Mouse (Mus musculus) kidney, postnatal 10 days (tissue): ENCODE data around the gene Abhd14a.
"Not testable (repeated sequence)": the region's sequence is repeated elsewhere in the genome, so short reads cannot be mapped to it uniquely, and the experiment has no call there.

ENCODE experiments used
- DNase-seq: peaks from one replicate; pipeline ENCODE4 v3.0.0; 2021; ENCODE audit warnings: mixed read lengths

Abhd14a gene

DNA sequence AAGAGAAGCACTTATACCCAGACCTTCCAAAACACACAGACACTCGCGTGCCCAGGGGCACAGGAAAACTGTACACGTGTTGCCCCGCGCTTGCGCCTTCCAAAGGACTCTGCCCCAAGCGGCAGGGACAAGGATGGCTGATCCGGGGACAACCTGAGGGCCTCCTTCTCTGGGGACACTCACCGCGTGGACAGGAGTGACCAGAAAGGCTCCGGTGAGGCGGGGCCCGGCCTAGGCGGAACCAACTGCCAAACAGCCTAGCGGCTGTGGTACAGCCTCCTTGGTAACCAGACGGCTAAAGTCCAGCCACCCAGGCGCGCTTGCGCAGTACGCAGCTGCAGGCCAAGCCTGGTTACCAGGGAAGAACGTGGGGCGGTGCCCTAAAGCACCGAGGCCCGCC lies at the start of gene Abhd14a, which contains the start of gene Abhd14b:
TSS of gene Abhd14a (minus strand) at position 331 of the 400 bp plus-strand sequence.
TSS of gene Abhd14b (plus strand) at position 112 of the 400 bp plus-strand sequence.
- peak; percentile 97 for DNase-seq

DNA sequence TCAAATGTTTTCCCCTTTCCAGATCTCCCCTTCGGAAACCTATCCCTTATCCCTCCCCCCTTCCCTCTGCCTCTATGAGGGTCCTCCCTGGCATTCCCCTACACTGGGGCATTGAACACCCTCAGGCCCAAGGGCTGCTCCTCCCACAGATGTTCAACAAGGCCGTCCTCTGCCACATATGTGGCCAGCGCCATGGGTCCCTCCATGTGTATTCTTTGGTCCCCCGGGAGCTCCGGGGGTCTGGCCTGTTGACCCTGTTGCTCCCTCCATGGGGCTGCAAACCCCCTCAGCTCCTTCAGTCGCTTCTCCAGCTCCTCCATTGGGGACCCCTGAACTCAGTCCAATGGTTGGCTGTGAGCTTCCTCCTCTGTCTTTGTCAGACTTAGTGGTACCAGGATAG lies 40.1 kb upstream of the Abhd14a start:
- DNase-seq: not testable (repeated sequence)

DNA sequence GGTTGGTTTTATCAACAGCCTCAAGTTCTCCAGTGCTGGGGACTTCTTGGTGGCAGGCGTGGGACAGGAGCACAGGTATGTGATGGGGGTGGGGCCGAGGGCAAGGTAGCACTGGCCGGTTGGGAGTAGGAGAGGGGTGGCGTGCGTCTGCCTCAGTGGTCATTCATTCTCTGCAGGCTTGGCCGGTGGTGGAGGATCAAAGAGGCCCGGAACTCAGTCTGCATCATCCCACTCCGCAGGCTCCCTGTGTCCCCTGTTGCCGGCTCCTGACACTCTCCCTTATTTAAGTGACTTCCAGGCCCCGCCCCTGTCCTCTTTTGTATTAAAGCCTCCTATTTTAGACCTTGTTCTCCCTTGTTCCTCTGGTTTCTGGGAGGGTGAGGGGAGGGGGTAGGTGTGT lies 37.6 kb upstream of the Abhd14a start:
- no peak for DNase-seq

DNA sequence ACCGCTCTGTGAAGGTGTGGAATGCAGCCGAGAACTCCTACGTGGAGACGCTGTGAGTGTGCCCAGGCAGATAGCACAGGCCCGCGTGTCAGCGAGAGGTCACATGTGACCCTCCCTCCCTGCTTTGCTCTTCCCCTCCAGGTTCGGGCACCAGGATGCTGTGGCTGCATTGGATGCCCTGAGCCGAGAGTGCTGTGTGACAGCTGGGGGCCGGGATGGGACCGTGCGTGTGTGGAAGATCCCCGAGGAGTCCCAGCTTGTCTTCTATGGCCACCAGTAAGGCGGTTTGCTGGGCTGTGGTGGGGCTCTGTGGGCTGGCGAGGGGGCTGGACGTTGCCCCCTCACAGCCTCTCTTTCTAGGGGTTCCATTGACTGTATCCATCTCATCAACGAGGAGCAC lies 36.1 kb upstream of the Abhd14a start:
- peak; percentile 7 for DNase-seq

DNA sequence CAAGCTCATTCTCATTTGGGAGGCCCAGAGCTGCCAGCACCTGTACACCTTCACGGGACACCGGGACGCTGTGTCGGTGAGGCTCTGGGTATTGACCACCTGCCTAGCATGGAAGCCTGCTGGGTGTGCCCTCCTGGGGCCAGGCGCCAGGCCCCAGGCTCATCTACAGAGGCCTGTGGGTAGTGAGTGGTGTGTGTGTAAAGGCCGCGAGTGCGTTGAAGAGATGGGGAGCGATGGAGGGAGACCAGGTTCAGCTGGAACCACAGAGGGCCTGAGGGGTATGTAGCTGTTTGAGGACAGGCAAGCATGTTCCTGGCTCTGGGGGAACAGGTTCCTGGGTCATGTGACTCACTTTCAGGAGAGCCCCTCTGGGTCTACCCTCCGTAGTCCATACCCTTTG lies 35.7 kb upstream of the Abhd14a start:
- DNase-seq: no peak

DNA sequence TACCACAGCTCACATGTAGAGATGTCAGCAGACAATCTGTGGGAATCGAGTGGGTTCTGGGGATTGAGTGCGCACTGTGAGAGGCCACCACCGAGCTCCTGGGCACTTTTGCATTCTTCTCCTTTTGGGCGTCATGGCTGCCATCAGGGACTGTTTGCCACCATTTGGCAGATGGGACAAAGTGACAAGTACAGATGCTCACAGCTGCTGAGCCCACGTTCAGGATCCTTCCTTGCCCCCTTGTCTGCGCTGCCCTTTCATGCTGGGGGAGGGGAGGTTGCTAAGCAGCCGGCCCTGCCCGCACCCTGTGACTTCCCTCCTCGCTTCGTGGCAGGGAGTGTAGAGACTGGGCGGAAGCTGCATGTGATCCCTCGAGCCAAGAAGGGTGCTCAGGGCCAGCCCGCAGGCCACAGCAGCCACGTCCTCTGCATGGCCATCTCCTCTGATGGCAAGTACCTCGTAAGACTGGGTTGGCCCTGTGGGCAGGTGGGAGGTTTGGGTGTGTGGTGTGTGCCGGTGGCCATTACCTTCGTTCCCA lies 35.2 kb upstream of the Abhd14a start:
- no peak for DNase-seq

DNA sequence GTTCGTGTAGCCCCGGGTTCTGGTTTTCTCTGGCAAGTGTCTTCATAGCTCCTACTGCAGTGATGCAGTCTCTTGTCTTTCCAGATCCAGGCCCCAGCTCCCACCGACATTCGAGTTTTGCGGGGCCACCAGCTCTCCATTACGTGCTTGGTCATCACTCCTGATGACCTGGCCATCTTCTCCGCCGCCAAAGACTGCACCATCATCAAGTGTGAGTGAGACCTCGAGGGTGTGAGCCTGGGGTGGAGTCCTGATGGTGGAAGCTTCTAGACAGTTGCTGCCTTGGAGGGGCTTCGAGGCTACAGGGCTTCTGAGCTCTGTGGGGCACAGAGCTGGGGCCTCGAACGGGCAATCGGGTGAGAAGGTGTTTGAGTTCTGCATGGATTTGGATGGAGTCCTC lies 34.2 kb upstream of the Abhd14a start:
- peak; percentile 7 for DNase-seq

DNA sequence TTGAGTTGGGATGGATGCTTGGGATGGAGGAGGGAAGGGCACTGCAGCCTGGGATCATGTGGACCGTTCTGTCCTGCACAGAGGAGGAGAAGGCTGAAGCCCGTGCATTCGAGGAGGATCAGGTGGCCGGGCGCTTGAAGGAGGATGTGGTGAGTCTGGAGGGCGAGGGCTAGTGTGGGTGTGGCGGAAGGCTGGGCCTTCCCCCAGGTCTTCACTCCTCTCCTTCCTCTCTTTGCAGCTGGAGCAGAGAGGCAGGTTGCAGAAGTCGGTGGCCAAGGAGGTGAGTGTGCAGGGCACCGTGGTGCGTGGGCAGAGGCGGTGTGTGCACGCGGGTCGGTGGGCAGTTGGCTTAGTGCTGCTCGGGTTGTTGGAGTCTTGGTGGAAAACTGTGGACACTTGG lies 33.6 kb upstream of the Abhd14a start:
- no peak for DNase-seq

DNA sequence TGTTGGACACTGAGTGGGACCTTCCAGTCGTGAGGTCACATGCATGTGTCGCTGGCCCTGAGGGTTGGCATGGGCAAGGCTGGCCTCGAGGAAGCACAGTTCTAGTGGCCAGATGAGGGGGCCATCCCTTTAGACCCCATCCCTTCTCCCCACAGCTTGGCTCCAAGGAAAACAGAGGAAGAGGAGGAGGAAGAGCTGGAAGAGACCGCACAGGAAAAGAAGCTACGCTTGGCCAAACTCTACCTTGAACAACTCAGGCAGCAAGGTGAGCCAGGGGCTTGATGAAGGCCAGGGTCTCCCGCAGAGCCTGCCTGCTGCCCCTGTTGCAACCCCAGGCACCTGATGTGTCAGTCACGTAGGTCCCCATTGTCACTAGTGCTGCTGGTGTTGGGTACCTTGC lies 33.1 kb upstream of the Abhd14a start:
- DNase-seq: peak; percentile 3

DNA sequence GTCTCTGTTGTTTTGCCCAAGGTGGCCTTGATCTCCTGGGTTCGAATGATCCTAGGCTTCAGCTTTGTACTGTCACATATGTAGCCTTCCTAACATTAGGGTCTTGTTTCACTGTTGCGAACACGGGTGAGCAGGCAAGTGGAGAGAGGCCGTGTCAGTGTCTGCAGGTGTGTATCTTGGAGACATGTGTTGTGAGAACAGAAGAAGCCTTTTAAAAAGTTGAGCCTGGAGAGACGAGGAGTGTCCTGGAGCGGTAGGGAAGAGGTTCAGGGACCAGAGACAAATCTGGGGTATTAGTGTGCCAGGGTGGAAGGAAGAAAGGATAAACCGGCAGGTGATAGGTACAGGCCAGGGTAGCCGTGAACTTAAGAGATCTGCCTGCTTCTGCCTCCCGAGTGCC lies 30.6 kb upstream of the Abhd14a start:
- peak; percentile 3 for DNase-seq

DNA sequence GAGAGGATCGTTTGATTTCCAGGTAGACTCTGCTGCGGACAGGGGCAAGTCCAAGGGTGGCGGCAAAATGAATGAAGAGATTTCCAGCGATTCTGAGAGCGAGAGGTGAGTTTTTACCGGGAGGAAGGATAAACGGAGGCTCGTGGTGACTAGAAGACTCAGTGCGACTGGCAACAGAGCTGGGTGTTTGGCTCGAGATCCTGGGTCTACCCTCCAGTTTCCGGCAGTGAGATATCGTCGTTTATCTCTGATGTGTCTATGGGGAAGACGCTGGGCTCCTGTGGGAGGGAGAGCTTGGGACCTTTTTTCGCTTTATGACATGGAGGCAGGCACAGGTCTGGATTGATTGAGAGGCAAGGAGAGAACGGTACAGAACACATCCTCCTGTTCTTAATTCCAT lies 30.2 kb upstream of the Abhd14a start:
- DNase-seq: peak; percentile 7

DNA sequence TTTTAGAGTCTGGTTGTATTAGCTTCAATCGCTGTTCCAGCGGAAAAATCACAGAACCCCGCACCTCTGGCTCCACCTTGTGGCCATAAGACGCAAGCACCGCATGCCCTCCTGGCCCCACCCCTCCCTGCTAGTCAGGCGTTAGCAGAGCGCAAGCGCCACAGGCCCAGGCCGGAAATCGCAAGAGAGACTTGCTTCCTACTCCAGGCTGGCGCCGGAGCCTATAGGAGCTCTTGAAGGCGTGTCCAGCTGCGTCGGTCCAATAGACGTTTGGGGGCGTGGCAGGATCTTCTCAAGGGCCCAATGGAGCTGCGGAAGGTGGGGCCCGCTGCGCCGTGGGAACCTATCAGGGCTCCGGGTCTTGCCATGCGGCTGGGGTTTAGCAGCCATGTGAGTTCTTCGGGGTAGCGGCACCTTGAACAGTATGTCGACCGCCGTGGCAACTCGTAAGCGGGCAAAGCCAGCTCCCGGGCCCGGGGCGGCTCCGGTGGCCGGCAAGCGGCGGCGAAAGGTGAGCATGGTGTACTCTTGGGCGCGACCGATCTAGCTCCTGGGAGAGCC lies 29.5 kb upstream of the Abhd14a start, which contains the start of gene Parp3:
TSS of gene Parp3 (minus strand) at position 26 of the 561 bp plus-strand sequence.
- peak; percentile 99 for DNase-seq

DNA sequence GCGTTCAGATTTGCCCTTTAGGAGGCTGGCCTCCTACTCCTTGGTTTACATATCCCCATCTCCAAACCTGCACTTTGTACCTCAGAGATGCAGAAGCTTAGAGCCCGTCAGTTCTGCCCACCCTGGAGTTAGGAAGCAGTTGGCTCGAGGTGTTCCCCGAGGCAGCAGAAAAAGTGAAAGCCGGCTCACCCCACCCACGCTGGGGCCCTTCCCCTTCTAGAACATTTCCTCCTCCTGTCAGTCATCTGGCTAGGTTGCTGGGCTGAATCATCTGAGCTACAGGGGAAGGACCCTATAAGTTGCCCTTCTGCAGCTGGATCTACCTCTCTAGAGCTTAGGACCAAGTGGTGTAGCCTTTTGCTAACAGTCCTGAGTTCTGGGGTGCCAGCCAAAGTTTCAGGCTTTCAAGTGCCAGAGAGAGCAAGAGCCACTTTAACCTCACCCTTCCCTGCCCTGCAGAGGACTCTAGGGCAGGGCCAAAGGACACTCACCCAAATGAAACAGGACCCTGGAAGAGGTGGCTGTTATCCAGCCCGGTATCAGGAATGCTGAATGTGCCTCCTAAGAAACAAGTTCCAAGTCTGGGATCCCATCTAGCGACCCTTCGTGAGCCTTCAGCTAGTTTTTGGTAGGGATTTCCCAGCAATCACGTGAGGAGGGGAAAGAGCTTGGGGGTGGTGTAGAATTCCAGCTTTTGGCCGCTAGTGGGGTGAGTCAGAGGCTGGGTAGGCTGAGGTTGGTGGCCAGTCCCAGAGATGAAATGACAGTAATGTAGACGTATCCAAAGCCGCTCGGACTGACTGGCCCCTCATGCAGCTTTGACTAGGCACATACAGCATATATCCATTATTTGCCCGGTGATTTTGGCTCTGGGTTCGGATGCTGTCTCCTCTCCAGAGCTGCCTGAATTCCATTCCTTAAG lies 28.8 kb upstream of the Abhd14a start:
- peak; percentile 64 for DNase-seq

DNA sequence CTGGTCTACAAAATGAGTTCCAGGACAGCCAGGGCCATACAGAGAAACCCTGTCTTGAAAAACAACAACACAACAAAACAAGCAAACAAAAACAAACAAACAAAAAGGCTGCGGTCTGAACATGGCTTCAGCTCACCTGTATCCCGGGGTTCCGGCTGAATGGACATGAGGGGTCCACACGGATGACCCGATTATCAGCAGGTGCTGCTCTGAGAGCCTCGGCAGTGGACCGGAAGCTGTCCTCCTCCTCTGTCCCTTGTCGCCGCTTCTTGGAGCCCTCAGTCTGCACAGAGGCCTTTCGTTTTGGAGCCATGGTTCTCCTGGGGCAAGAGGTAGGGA lies 28.2 kb upstream of the Abhd14a start, which contains the start of gene Rrp9:
TSS of gene Rrp9 (plus strand) at position 301 of the 339 bp plus-strand sequence.
- DNase-seq: peak; percentile 28

DNA sequence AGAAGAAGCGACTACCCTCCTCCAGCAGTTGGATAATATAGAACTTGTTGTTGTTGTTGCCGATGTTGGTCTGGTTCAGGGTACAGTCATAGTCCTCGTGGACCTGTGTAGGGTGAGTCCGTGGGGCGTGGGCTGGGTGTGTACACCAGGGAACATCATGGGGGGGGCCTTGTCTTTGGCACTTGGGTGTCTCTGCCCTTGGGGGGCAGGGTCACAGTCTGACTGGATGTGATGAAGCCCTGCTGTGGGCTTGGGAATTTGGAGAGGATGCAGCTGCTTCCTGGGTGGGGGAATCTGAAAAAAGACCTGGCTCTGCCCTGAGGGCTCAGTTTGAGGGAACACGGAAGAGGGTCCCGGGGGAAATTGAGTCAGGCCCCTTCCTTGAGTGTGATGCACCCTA lies 27.6 kb upstream of the Abhd14a start:
- peak; percentile 60 for DNase-seq

DNA sequence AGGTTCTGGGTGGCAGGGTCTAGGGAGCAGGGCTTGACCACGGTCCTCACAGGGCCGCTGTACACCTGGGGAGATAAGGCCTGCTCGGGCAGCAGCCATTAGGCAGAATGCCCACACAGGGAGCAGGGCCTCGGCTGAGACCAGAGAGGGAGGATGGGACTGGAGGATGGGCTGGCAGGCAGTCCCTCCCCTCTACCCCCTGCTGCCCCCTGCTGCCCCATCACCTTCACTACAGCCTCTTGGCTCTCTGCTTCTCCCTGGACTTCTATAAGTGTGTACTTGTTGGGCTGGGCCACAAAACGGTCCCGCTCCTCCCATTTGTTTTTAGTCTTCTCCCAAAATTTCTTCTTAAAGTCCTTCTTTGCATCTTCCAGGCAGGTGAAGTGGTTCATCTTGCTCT lies 27.0 kb upstream of the Abhd14a start:
- peak; percentile 84 for DNase-seq

DNA sequence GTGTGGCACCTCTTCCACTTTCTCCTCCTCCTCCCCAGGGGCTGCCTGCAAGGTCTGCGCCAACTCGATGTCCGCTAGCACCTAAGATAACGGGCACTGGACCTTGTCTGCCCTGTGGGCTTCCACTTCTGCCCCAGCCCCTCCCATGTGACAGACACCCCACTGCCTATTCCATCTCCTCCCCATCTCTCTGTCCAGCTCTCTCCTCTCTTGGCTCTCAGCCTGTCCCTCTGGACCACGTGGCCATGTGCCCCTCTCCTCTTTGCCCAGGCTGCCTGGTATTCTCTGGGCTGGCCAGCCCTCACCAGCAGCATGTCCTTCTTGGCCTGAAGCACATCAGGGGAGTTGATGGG lies 26.3 kb upstream of the Abhd14a start:
- DNase-seq: peak; percentile 24

DNA sequence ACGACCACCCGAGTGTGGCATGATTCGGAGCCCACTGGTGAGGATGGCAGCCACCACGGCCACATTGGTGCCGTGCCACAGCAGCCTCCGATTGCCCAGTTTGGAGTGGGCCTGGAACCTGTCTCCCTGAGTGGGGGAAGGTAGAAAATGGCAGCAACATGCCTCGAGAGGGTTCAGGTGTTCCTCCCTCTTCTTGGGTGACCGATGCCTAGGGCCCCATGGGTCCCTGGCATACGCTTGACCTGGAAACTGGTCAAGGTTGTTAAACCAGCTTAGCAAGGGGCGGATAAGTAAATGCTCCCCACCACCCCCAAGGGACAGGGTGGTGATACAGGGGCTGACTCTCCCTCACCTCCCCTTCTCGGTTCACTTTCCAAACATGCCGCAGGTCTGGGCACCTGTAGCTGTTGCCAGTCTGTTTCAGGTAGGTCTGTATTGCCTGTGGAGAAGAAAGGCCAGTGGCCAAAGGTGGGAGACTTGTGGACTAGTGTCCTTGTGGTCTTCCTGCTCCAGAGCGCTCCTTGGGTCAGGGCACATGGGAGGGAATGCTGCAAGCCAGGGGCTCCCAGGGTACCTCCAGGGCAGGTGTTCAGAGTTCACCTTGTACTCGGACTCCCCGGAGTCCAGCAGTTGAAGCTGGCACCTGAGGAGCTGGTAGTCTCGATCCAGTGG lies 25.7 kb upstream of the Abhd14a start:
- DNase-seq: peak; percentile 26

DNA sequence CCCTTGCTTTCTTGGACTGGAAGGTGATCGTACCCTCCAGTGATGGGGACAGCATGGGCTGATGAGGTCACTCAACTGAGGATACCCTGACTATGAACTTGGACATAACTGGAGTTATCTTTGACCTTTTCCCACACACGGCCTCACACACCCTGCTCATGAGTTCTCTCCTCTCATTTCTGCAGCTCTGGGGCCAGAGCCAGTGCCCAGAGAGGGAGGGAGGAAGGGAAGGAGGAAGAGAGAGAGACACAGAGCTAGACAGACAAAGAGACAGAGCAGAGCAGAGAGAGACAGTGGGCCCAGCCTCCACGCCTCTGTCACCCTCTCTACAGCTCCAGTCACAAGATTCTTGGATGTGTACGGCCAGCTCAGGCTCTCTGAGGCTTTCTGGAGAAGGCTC lies 24.8 kb upstream of the Abhd14a start:
- peak; percentile 20 for DNase-seq

DNA sequence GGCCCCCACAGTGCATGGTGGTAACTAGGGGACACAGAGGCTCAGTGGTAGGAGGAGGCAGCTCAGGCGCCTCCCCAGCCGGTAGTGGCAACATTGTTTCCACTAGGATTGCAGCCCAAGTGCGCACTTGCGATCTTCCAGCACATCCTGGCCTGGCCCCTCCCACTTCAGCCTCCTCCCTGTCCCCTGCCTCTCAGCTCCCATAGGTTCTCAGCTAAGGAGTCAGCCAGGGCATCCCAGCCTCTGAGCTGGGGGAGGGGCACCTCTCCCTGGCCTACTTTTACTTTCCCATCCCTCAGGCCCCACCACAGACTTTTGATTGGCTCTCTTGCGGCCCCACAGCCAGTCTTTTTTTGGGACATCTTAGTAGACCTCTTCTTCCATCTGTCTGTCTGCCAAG lies 24.4 kb upstream of the Abhd14a start:
- peak; percentile 84 for DNase-seq

DNA sequence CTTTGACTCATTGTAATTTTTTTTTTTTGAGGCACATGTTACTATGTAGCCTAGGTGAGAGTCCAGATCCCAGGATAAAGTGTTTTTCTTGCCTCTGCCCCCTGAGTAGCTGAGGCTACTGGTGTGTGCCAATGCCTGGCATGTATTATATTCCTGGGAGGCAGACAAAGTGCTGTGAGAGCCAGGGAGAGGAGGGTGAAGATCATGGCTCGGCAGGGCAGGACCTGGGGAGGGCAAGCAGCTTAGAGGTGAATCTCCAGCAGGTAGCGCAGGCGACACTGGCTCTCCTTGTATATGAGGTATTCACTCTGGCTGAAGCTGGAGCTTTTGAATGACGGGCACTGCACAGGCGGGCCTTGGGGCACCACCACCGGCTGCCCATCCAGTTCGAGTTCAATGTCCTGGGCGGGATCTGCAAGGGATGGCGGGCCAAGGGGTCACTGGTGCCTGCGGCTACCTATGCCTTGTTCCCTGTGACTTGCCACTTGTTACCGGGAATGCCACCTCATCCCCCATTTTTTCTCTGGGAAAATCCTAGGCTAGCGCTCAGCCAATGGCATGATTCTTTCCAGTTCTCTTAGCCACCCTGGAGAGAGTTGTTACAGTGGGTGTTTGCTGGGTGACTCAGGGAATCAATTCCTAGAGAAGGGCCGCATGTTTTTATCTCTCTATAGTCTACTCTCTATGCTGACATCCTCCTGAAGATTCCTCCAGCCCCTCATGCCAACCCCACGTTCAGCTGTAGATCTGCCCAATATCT lies 23.7 kb upstream of the Abhd14a start:
- no peak for DNase-seq

DNA sequence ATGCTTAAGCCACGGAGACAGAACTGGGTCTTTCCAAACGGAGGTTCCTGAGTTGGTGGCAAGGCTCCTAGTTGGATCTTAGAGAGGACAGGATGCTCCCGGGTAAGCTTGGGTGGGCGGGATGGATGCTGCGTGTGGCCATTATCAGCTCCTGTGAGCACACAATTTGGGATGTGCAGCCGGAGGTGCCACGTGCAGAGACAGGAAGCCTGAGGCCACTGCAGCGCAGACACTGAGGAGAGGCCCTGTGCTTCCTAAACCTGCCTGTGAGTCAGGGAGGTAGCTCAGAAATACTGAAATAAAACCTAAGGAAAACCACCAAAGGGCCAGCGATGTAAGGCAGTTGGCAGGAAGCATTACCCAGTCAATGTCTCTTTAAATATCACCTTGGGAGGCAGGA lies 22.3 kb upstream of the Abhd14a start:
- no peak for DNase-seq

DNA sequence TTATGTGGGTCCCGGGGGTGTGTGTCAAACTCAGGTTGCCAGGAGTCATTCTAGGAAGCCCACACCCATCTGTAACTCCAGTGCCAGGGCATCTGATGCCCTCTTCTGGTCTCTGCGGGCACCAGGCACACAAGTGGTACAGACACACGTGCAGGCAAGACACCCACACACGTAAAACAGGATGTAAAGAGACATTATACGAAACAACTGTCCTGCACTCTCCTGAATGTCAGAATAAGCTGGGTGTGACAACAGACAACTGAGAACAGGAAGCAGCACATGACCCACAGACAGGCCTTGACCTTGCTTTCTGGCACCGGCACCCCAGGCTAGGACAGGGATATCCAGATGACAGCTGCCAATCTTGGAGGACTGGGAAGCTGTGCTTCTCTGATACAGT lies 21.8 kb upstream of the Abhd14a start:
- no peak for DNase-seq
